Mouse (Mus musculus): ENCODE measurements around the gene Gm3646. TPM values are rescaled to one million over a fixed set of nuclear protein-coding genes. Genes with fewer than 3 reads are reported as not detected.

The Gm3646 gene
- total RNA-seq, 1 experiment from 2014 or later, result not detected

- no peak for DNase-seq
Measured at GRCm38 (mm10) chr1:39779111-39779980, 25.8 kb downstream of the Gm3646 start.

DNA sequence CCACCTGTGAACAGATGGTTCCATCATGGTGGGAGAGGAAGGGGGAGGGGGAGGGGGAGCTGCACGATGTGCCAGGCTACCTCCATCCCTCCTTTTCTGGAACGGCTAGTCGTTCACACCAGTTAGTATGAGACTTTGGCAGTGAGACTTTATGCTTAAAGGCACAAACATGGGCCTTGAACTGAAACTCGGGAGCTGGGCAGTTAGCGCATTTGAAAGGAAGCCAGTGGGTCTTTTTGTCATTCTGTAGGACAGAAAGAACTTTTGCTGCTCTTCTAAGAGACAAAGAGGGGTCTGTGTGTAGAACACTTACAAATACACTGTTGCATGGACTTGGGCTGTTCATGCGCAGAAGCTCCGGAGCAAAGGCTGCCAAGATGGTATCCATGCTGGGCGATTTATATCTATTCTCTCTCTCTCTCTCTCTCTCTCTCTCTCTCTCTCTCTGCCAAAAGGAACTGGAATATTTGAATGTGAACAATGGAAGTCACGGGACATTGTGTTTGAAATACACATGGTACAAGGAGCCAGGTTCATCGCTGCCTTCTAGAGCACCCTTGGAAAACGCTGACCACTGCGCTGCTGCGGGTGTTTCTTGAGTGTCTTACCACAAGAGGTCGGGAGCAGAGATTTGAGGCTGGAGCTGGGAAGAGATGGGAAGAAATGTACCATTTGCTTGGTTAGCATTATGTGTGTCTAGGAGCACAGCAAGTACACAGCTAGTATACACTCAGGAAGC is 31.0 kb downstream of the Gm3646 start:
- no peak for DNase-seq

DNA sequence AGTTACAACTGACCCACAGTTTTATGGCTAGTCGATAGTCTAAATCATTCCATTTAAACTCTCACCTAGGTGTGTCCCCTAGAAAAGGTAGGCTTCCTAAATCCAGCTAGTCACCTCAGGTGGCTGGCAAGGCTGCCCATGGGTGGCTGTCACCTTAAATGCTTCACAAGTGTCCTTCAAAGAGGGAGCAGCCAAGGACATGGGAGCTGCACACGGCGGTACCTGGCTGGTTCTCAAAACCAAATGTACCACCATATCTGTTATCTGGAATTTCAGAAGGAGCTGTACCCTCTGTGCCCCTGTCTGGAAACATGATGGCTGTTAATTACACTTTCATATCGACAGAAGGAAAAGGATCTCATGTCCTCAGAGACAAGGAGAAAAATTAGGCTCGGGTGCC is 31.6 kb downstream of the Gm3646 start:
- no peak for DNase-seq

- no peak for DNase-seq
Measured at GRCm38 (mm10) chr1:39772401-39773095, 32.6 kb downstream of the Gm3646 start.

DNA sequence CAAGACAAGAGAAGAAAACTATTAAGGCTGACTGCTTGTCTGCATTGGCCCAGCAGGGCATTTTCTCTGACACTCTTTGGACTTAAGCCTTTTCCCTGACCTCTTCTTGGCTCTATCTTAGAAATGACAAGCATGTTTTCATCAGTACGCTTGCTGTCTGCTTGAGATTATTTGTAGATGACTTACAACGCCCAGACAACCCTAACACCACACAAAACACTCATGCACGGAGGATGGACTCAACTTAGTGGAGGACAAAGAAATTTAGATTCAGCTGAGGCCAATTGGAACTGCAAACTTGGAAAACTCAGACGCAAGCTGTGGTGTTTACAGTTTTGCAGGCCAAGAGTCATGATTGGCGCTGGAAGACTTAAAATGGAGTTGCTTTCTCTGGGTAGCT is 34.7 kb downstream of the Gm3646 start:
- DNase-seq, result no peak

DNA sequence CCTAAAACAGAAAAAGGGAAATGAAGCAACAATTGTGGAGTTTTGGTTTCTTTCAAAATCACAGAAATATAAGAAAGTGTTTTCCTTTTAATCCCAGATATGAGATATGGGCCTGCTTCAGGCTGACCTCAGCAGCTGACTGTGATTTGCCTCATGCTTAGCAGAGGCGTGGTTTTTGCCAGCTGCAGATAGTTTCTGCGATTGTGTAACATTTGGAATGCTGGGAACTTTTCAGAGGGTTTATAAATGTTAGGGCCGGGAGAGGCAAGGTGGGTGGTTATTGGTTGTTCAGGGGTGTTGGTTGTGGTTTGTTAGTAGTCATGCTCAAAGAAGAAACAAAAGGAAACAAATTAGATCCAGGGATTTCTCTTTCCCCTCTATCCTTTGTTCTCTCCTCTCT is 37.1 kb downstream of the Gm3646 start:
- DNase-seq, result no peak

DNA sequence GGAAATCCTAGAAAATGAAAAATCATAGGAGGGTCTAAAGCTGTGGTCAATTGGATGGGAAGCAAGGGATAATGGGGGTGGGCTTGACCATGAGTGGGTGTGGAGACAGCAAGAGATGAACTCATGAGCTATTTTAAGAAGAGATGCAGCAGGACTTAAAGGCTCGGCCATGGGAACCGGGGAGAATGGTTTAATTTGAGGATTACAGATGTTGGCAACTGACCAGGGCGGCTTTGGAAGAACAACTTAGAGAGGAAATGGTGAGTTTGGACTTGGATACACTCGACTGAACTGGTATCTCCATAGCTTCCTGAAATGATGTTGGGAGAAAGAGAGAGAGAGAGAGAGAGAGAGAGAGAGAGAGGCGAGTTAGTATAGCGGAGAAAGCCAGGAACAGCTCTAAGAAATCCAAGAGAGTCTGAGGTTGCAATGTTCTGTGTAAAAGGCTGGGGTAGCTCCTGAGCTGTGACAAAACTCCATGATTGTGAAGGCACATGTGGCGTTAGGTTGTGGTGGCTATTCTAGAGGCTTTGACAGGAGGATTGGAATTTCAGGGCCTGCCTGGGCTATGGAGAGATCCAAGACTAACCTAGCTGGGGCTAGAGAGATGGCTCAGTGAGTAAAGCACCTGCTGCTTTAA is 39.2 kb downstream of the Gm3646 start:
- DNase-seq, result no peak

GRCm38 (mm10) chr1:39762025-39762370 is 43.1 kb downstream of the Gm3646 start:
- peak; percentile 90 for DNase-seq

- DNase-seq, result peak; percentile 85
Measured at GRCm38 (mm10) chr1:39761211-39762024, 43.7 kb downstream of the Gm3646 start.

- no peak for DNase-seq
Measured at GRCm38 (mm10) chr1:39760181-39760715, 44.9 kb downstream of the Gm3646 start.

DNA sequence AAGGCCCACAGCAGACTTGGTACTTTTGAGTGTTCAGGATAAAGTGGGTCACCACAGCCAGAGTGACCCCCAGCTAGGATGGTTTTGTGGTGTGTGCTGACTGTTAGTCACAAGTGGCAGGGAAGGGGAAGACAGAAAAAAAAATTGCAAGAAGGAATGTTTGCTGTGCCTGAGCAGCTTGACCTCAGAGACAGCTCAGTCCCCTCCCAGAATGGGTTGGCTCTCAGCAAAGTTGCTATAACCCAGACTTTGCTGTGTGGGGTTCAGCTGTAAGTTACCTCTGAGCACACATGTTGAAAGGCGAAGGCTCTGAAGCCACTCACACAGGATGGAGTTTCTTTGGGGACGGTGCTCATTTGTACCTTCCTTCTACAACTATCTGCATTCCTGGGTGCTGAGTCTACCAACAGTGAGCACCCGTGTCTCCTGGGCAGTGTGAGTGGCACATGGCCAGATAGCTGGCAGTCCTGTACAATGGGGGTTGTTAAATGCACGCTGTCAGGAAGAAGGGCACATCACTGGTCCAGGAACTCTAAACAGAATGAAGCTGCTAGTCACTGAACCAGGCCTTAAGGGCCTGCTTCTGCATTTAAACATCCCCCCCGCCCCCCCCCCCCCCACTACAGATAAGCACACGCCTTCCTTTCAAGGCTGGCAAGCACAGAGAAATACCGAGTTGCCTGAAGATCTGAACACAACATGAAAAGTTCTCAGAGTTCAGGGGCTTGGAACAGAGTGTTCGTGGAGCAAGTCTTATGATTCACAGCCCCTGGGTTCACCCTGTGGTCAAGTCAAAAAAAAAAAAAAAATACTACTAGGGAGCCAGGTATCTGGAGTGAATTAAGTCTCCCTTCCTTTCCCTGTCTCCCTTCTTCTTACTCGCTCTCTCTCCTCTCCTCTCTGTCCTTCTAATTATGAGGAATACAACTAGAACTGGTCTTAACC is 45.6 kb downstream of the Gm3646 start:
- peak; percentile 71 for DNase-seq

DNA sequence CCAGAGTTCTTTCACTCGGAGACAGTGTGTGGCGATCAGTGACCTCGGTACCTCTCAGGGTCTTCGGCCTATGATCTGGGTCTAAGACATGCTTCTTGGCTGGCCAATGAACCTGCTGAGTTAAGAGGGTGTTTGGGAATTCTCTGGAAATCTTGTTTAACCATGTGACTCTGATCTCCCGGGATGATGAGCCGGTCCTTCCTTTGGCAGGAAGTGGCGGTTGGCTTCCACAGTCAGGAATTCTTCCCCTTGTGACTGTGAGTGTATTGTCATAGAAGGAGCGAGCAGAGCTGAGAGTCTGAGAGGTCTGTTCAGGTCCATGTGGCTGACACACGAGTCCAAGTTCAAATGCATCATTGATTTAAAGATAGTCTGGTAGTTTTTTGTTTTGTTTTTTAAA is 46.9 kb downstream of the Gm3646 start:
- DNase-seq, result no peak

- no peak for DNase-seq
Measured at GRCm38 (mm10) chr1:39756952-39757351, 48.2 kb downstream of the Gm3646 start.

- peak; percentile 52 for DNase-seq
Measured at GRCm38 (mm10) chr1:39754224-39754957, 50.7 kb downstream of the Gm3646 start.

Other genes with a start within 250 kb of the Gm3646 start
- gene Rnf149, start 227.9 kb downstream of the Gm3646 start, total RNA-seq (2021), result 38.4 and 40.1 TPM in 2 replicates
- gene Creg2, start 153.9 kb downstream of the Gm3646 start, total RNA-seq (2021), result 0.04 and 0.86 TPM in 2 replicates
- gene Rfx8, start 84.3 kb downstream of the Gm3646 start, total RNA-seq (2021), result 0.15 TPM in 1 of 2 replicates, not detected in the other
- gene Map4k4, start 95.6 kb upstream of the Gm3646 start, total RNA-seq (2021), result 140 and 141 TPM in 2 replicates

Measured in adrenal gland, postnatal 14 days (tissue).